Mouse (Mus musculus): ENCODE measurements around the gene BC107364. TPM values are rescaled to one million over a fixed set of nuclear protein-coding genes. Genes with fewer than 3 reads are reported as not detected.

BC107364 gene
- polyA plus RNA-seq, 1 experiment = 4.6 TPM

DNA sequence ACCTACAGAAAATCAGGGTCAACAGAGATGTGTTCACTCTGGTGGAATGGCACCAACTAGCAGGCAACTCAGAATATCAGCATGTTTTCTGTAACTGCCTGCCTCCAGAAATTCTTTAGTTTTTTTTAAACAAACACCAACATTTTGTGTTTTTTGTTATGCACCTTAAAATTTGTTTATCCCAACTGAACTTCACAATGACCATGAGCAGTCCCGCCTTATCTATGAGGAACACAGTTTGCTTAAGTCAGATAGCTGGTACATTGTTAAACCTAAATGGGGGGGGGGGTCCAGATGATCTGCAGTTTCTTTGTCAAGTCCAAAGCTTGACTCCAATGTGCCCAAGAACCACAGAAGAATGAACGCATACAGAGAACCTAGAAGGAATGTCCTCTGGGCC is 36.0 kb downstream of the BC107364 start:
- TF ChIP-seq POLR2A (IDR thresholded peaks at IDR 0.05; ENCODE audit: insufficient read depth, low read length) (no peak), CTCF (IDR thresholded peaks at IDR 0.05; ENCODE audit: low read depth, low read length) (no peak), EP300 (IDR thresholded peaks at IDR 0.05; ENCODE audit: insufficient read depth, low read depth, low read length) (no peak)

DNA sequence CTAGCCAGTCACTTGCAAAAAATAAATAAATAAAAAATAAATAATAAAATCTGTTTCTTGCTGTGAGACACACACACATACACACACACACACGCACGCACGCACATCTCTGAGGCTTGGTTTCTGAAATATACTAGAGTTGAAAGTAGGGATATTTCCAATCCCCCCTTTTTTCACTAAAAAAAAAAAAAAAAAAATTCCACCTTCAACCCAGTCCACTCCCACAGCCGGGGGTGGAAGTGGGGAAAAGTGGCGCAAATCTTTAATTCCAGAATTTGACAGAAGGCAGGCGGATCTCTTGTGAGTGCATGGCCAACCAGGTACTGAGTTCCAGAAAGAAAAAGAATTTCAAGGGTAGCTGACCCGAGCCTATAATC is 37.2 kb downstream of the BC107364 start:
- Histone ChIP-seq H3K4me1 (ENCODE audit: control insufficient read depth, insufficient read depth, low read length) (peaks cover 2% of the 10 kb centered on the region), H3K4me3 (ENCODE audit: low read depth, low read length) (no peak overlapping the region), H3K9ac (ENCODE audit: low read depth, poor library complexity, severe bottlenecking) (peak overlapping the region; percentile 99; the same call in 1 of the 2 replicates), H3K27ac (ENCODE audit: insufficient read depth, low read length) (no peak overlapping the region), H3K36me3 (ENCODE audit: control insufficient read depth, insufficient read depth, low read length, poor library complexity, severe bottlenecking) (no peaks in the 10 kb centered on the region), H3K27me3 (ENCODE audit: control insufficient read depth, insufficient read depth, low read length, poor library complexity, severe bottlenecking) (no peaks in the 10 kb centered on the region), H3K9me3 (replicated peaks; ENCODE audit: control insufficient read depth, insufficient read depth, low read length, poor library complexity, severe bottlenecking) (0 out of 2 replicates have a peak, but pooled peaks cover 2% of the 10 kb centered on the region)
- TF ChIP-seq POLR2A (IDR thresholded peaks at IDR 0.05; ENCODE audit: insufficient read depth, low read length) (no peak), EP300 (IDR thresholded peaks at IDR 0.05; ENCODE audit: insufficient read depth, low read depth, low read length) (no peak), CTCF (IDR thresholded peaks at IDR 0.05; ENCODE audit: low read depth, low read length) (no peak)

More for the DNA sequence above, 36.0 kb downstream of the BC107364 start:
- Histone ChIP-seq H3K27ac (ENCODE audit: insufficient read depth, low read length) (peak overlapping the region; percentile 63), H3K36me3 (ENCODE audit: control insufficient read depth, insufficient read depth, low read length, poor library complexity, severe bottlenecking) (no peaks in the 10 kb centered on the region), H3K4me1 (ENCODE audit: control insufficient read depth, insufficient read depth, low read length) (peaks cover 2% of the 10 kb centered on the region), H3K9ac (ENCODE audit: low read depth, poor library complexity, severe bottlenecking) (no peak overlapping the region), H3K27me3 (ENCODE audit: control insufficient read depth, insufficient read depth, low read length, poor library complexity, severe bottlenecking) (no peaks in the 10 kb centered on the region), H3K9me3 (replicated peaks; ENCODE audit: control insufficient read depth, insufficient read depth, low read length, poor library complexity, severe bottlenecking) (0 out of 2 replicates have a peak, but pooled peaks cover 2% of the 10 kb centered on the region), H3K4me3 (ENCODE audit: low read depth, low read length) (no peak overlapping the region)

DNA sequence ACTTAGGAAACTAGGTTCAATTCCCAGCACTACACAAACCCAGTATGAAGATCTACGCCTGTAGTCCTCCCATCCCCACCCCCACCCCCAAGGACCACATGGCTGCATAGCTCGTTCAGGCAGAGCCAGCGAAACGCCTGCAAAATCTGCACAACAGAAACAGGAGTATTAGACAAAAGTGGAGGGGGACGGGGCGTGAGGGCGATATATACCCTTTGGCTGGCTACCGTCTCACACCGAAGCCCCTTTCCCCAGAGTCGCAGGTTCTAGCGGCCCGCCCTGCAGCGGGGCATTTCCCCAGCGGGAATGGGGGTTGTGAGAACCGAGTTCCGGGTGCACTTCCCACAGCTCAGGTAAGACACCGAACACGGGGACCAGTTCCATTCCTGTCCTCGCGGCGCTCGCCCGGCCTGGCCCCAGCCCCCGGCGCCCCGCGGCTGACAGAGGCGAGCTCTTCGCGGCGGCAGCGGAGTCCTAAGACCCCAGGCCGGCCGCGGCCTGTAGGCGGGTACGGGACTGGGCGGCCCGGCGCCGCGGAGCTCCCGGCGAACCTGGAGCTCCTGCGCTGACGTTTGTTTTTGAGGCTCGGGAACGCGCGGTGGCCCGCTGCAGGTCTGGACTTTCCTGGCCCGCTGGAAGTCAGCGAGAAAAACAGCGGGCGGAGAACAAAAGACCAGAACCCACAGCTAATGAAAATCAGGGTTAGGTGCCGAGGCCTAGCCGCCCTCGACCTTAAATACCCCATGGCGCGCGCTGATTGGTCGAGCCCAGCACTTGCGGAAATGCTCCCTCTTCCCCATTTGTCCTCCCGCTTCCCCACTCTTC is 37.8 kb downstream of the BC107364 start:
- peaks cover 5% of the 10 kb centered on the region for H3K4me1 ChIP-seq (ENCODE audit: control insufficient read depth, insufficient read depth, low read length)
- H3K4me3 ChIP-seq (ENCODE audit: low read depth, low read length) = peak overlapping the region; percentile 97
- H3K27ac ChIP-seq (ENCODE audit: insufficient read depth, low read length) = peak overlapping the region; percentile 81
- no peaks in the 10 kb centered on the region for H3K36me3 ChIP-seq (ENCODE audit: control insufficient read depth, insufficient read depth, low read length, poor library complexity, severe bottlenecking)
- H3K9me3 ChIP-seq (replicated peaks; ENCODE audit: control insufficient read depth, insufficient read depth, low read length, poor library complexity, severe bottlenecking) = 0 out of 2 replicates have a peak, but pooled peaks cover 2% of the 10 kb centered on the region
- peak overlapping the region; percentile 99 for H3K9ac ChIP-seq (ENCODE audit: low read depth, poor library complexity, severe bottlenecking)
- no peaks in the 10 kb centered on the region for H3K27me3 ChIP-seq (ENCODE audit: control insufficient read depth, insufficient read depth, low read length, poor library complexity, severe bottlenecking)
- TF ChIP-seq CTCF (IDR thresholded peaks at IDR 0.05; ENCODE audit: low read depth, low read length) (no peak), EP300 (IDR thresholded peaks at IDR 0.05; ENCODE audit: insufficient read depth, low read depth, low read length) (no peak), POLR2A (IDR thresholded peaks at IDR 0.05; ENCODE audit: insufficient read depth, low read length) (peak; percentile 80)

DNA sequence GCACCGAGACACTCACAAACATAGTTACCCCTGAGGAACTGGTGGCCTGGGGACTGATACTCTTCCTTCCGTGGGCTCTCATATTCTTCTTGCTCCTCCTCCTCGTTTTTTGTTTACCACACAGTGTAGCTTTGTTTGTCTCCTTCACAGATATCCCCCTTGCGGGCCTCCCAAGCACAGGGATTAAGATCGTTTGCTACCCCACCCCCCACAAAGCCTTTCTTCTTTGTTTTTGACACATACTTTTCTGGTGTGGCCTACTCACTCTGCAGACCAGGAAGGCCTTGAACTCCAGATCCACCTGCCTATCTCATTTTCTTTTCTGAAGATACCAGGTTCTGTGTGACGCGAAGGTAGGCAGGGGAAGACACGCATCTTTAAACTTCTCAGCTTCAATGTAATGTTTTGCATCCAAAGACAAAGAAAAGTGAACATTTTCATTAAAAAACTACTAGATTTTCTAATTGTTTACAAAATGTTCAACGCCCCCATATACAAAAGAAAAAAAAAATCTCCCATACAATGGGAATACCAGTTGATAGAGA is 38.5 kb downstream of the BC107364 start:
- Histone ChIP-seq H3K27me3 (ENCODE audit: control insufficient read depth, insufficient read depth, low read length, poor library complexity, severe bottlenecking) (no peaks in the 10 kb centered on the region), H3K4me3 (ENCODE audit: low read depth, low read length) (peak overlapping the region; percentile 97; the same call in 1 of the 2 replicates), H3K9me3 (replicated peaks; ENCODE audit: control insufficient read depth, insufficient read depth, low read length, poor library complexity, severe bottlenecking) (0 out of 2 replicates have a peak, but pooled peaks cover 2% of the 10 kb centered on the region), H3K27ac (ENCODE audit: insufficient read depth, low read length) (peak overlapping the region; percentile 9; the same call in 1 of the 2 replicates), H3K36me3 (ENCODE audit: control insufficient read depth, insufficient read depth, low read length, poor library complexity, severe bottlenecking) (no peaks in the 10 kb centered on the region), H3K4me1 (ENCODE audit: control insufficient read depth, insufficient read depth, low read length) (peaks cover 5% of the 10 kb centered on the region), H3K9ac (ENCODE audit: low read depth, poor library complexity, severe bottlenecking) (peak overlapping the region; percentile 99)
- TF ChIP-seq POLR2A (IDR thresholded peaks at IDR 0.05; ENCODE audit: insufficient read depth, low read length) (no peak), EP300 (IDR thresholded peaks at IDR 0.05; ENCODE audit: insufficient read depth, low read depth, low read length) (no peak), CTCF (IDR thresholded peaks at IDR 0.05; ENCODE audit: low read depth, low read length) (no peak)

DNA sequence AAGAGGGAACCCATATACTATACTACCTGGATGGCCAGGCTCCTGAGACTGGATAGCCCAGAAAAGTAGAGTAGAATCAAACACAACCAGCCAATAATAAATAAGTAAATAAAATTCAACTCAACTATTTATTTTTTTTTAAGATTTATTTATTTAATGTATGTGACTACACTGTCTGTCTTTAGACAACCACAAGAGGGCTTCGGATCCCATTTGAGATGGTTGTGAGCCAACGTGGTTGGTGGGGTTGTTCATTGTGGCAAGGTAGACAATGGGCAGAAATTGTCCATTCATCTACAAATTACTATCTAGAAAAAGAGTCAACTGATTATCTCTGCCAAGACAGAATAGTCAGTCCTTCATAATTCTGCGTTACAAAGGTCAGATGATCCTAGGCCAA is 40.3 kb downstream of the BC107364 start:
- Histone ChIP-seq H3K4me3 (ENCODE audit: low read depth, low read length) (no peak overlapping the region), H3K9ac (ENCODE audit: low read depth, poor library complexity, severe bottlenecking) (no peak overlapping the region), H3K36me3 (ENCODE audit: control insufficient read depth, insufficient read depth, low read length, poor library complexity, severe bottlenecking) (no peaks in the 10 kb centered on the region), H3K4me1 (ENCODE audit: control insufficient read depth, insufficient read depth, low read length) (peaks cover 5% of the 10 kb centered on the region), H3K9me3 (replicated peaks; ENCODE audit: control insufficient read depth, insufficient read depth, low read length, poor library complexity, severe bottlenecking) (0 out of 2 replicates have a peak, but pooled peaks cover 2% of the 10 kb centered on the region), H3K27me3 (ENCODE audit: control insufficient read depth, insufficient read depth, low read length, poor library complexity, severe bottlenecking) (no peaks in the 10 kb centered on the region), H3K27ac (ENCODE audit: insufficient read depth, low read length) (no peak overlapping the region)
- TF ChIP-seq POLR2A (IDR thresholded peaks at IDR 0.05; ENCODE audit: insufficient read depth, low read length) (no peak), CTCF (IDR thresholded peaks at IDR 0.05; ENCODE audit: low read depth, low read length) (no peak)

DNA sequence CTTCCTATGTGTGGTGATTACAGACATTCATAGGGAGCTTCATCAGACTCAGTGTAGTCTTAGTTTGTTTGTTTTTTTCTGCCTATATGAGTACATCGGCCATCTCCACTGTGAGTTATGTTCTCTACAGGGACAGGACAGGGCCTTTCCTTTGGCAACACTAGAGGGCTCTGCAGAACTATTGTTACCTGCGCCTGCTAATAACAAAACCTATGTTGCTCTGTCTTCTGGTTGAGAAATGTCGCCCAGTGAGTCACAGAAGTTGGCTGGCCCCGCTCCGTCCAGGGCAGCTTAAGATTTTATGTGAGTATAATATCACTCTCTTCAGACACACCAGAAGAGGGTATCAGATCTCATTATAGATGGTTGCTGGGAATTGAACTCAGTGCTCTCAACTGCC is 41.1 kb downstream of the BC107364 start:
- H3K4me3 ChIP-seq (ENCODE audit: low read depth, low read length) = no peak overlapping the region
- no peak overlapping the region for H3K27ac ChIP-seq (ENCODE audit: insufficient read depth, low read length)
- H3K4me1 ChIP-seq (ENCODE audit: control insufficient read depth, insufficient read depth, low read length) = peaks cover 5% of the 10 kb centered on the region
- no peaks in the 10 kb centered on the region for H3K27me3 ChIP-seq (ENCODE audit: control insufficient read depth, insufficient read depth, low read length, poor library complexity, severe bottlenecking)
- H3K9ac ChIP-seq (ENCODE audit: low read depth, poor library complexity, severe bottlenecking) = no peak overlapping the region
- TF ChIP-seq CTCF (IDR thresholded peaks at IDR 0.05; ENCODE audit: low read depth, low read length) (peak; percentile 22), EP300 (IDR thresholded peaks at IDR 0.05; ENCODE audit: insufficient read depth, low read depth, low read length) (no peak)
- 0 out of 2 replicates have a peak, but pooled peaks cover 2% of the 10 kb centered on the region for H3K9me3 ChIP-seq (replicated peaks; ENCODE audit: control insufficient read depth, insufficient read depth, low read length, poor library complexity, severe bottlenecking)
- H3K36me3 ChIP-seq (ENCODE audit: control insufficient read depth, insufficient read depth, low read length, poor library complexity, severe bottlenecking) = no peaks in the 10 kb centered on the region
